Mouse (Mus musculus): Measurements from ENCODE around the gene Chrna1.

DNA sequence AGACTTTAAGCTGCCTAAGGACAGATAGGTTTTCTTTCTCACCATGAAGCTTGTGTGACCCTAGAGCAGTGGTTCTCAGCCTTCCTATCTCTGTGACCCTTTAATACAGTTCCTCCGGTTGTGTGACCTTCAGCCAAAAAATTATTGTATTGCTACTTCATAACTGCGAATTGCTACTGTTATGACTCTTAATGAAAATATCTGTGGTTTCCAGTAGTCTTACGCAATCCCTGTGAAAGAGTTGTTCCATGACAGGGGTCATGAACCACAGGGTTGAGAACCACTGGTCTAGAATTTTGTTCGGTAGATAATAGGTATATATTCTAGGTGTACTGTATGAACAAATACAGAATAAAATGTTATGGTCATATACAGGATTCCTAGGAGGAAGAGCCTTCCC is 32.9 kb downstream of the Chrna1 start:
- no peak for TF ChIP-seq CTCF (IDR thresholded peaks at IDR 0.05; ENCODE audit: insufficient read depth, low read length)
- TF ChIP-seq POLR2A (IDR thresholded peaks at IDR 0.05; ENCODE audit: borderline replicate concordance, extremely low read depth, low read depth, low read length), result no peak

All from lung, adult 2 months (tissue).